Mouse (Mus musculus): ENCODE measurements around the gene 1700018F24Rik. TPM values are rescaled to one million over a fixed set of nuclear protein-coding genes. Genes with fewer than 3 reads are reported as not detected.
"Not testable (repeated sequence)": the region's sequence is repeated elsewhere in the genome, so short reads cannot be mapped to it uniquely, and the experiment has no call there.

1700018F24Rik gene
- not detected in 2 replicates for polyA plus RNA-seq (2015; fragmentation: Nextera tagmentation; extraction: Ambion mirVana)

GRCm38 (mm10) chr5:145042690-145043089, at the start of gene 1700018F24Rik:
TSS of gene 1700018F24Rik (plus strand) at chr5:145042990.
- not testable (repeated sequence) for H3K27ac ChIP-seq (replicated peaks); H3K4me1 ChIP-seq; H3K4me3 ChIP-seq; H3K9ac ChIP-seq (replicated peaks); H3K36me3 ChIP-seq; ATAC-seq (replicated peaks); H3K27me3 ChIP-seq; H3K9me3 ChIP-seq; H3K4me2 ChIP-seq (replicated peaks)
- WGBS = 68% methylated on average over 3 of the region's 3 CpGs

GRCm38 (mm10) chr5:144998491-144998890, 44.3 kb upstream of the 1700018F24Rik start:
- no peak for ATAC-seq (replicated peaks)
- no peaks in the 10 kb centered on the region for H3K9me3 ChIP-seq
- no peak overlapping the region for H3K27ac ChIP-seq (replicated peaks)
- H3K4me2 ChIP-seq (replicated peaks) = no peak overlapping the region
- H3K36me3 ChIP-seq = no peaks in the 10 kb centered on the region
- no peaks in the 10 kb centered on the region for H3K4me1 ChIP-seq
- no peak overlapping the region for H3K9ac ChIP-seq (replicated peaks)
- H3K27me3 ChIP-seq = no peaks in the 10 kb centered on the region
- 24% methylated on average over 2 of the region's 2 CpGs for WGBS
- H3K4me3 ChIP-seq = no peak overlapping the region

DNA sequence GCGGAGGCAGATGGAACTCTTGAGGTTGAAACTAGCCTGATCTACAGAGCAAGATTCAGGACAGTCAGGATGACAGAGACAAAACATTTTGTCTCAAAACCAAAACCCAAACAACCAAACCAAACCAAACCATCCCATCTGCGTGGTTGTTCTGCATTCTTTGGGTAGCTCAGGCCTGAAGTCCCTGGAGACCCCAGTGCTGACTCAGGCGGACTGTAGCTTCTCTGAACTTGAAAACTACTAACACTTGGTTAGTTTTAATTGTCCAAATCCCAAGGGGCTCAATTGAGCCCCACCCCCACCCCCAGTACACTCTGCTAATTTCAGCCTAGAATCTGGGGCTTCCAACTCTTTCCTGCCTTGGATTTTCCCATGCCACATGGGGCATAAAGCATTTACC, 39.4 kb upstream of the 1700018F24Rik start:
- Histone ChIP-seq H3K4me1 (no peaks in the 10 kb centered on the region), H3K36me3 (no peaks in the 10 kb centered on the region), H3K9ac (replicated peaks) (no peak overlapping the region), H3K4me2 (replicated peaks) (no peak overlapping the region), H3K4me3 (no peak overlapping the region), H3K27ac (replicated peaks) (no peak overlapping the region), H3K9me3 (no peaks in the 10 kb centered on the region), H3K27me3 (no peaks in the 10 kb centered on the region)
- ATAC-seq (replicated peaks) = no peak
- WGBS = 82% methylated on average over 3 of the region's 3 CpGs

- Histone ChIP-seq H3K4me3 (no peak overlapping the region), H3K9me3 (no peaks in the 10 kb centered on the region), H3K9ac (replicated peaks) (no peak overlapping the region), H3K4me1 (no peaks in the 10 kb centered on the region), H3K4me2 (replicated peaks) (no peak overlapping the region), H3K36me3 (no peaks in the 10 kb centered on the region), H3K27me3 (no peaks in the 10 kb centered on the region), H3K27ac (replicated peaks) (no peak overlapping the region)
- ATAC-seq (replicated peaks) = no peak
- 91% methylated on average over 9 of the region's 9 CpGs for WGBS
These were observed 38.3 kb upstream of the 1700018F24Rik start for GRCm38 (mm10) chr5:145004495-145004894.

DNA sequence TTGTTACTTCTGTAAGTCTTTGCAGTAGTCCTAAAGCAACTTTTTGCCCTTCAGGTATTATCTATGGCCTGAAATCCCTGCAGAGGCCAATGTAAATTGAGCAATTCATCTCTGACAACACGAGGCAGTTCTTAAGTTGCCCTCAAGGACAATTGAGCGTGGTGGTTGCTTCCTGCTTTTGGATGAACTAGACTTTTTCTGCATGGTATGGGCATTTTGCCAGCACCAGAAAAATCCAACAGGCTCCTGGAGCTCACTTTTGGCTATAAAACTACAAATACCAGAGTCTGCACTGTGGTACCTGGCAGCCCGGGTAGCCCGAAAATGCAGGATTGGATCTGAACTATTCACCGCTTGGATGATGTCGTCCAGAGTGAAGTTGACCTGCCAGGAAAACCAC, 37.2 kb upstream of the 1700018F24Rik start:
- Histone ChIP-seq H3K27ac (replicated peaks) (no peak overlapping the region), H3K4me1 (no peaks in the 10 kb centered on the region), H3K9ac (replicated peaks) (no peak overlapping the region), H3K27me3 (no peaks in the 10 kb centered on the region), H3K4me2 (replicated peaks) (no peak overlapping the region), H3K4me3 (no peak overlapping the region), H3K9me3 (no peaks in the 10 kb centered on the region), H3K36me3 (no peaks in the 10 kb centered on the region)
- ATAC-seq (replicated peaks) = no peak
- WGBS = 84% methylated on average over 6 of the region's 6 CpGs

GRCm38 (mm10) chr5:145008878-145009659, 33.7 kb upstream of the 1700018F24Rik start:
- WGBS = 93% methylated on average over 15 of the region's 15 CpGs
- no peak for ATAC-seq (replicated peaks)
- no peaks in the 10 kb centered on the region for H3K9me3 ChIP-seq
- H3K4me1 ChIP-seq = no peaks in the 10 kb centered on the region
- no peaks in the 10 kb centered on the region for H3K27me3 ChIP-seq
- H3K27ac ChIP-seq (replicated peaks) = no peak overlapping the region
- H3K36me3 ChIP-seq = no peaks in the 10 kb centered on the region
- H3K9ac ChIP-seq (replicated peaks) = no peak overlapping the region
- no peak overlapping the region for H3K4me2 ChIP-seq (replicated peaks)
- no peak overlapping the region for H3K4me3 ChIP-seq

DNA sequence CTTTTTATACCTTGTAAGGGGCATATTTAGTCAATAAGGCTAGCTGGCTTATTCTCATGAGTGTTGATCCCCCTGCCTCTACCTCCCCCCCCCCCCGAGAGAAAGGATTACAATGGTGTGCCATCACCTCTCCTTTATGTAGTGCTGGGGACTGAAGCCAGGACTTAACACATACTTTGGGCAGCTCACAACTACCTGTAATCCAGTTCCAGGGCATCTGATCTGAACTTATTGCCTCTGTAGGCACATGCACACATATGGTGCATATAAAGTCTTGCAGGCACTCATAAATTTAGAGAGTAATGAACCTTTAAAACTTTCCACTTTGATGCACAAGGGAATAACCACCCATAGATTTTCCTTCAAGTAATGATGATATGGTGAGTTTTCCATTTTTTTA, 28.5 kb upstream of the 1700018F24Rik start:
- ATAC-seq (replicated peaks) = no peak
- no peak overlapping the region for H3K27ac ChIP-seq (replicated peaks)
- H3K9me3 ChIP-seq = no peaks in the 10 kb centered on the region
- no peak overlapping the region for H3K9ac ChIP-seq (replicated peaks)
- H3K4me2 ChIP-seq (replicated peaks) = no peak overlapping the region
- WGBS = 79% methylated on average over 1 of the region's 1 CpGs
- no peaks in the 10 kb centered on the region for H3K4me1 ChIP-seq
- no peaks in the 10 kb centered on the region for H3K27me3 ChIP-seq
- H3K4me3 ChIP-seq = no peak overlapping the region
- no peaks in the 10 kb centered on the region for H3K36me3 ChIP-seq

- not testable (repeated sequence) for H3K27ac ChIP-seq (replicated peaks); H3K4me1 ChIP-seq; H3K4me3 ChIP-seq; ATAC-seq (replicated peaks); H3K27me3 ChIP-seq; H3K9me3 ChIP-seq; H3K4me2 ChIP-seq (replicated peaks); H3K36me3 ChIP-seq; H3K9ac ChIP-seq (replicated peaks)
- 16% methylated on average over 2 of the region's 2 CpGs for WGBS
These were observed 26.0 kb upstream of the 1700018F24Rik start for GRCm38 (mm10) chr5:145016761-145017160.

DNA sequence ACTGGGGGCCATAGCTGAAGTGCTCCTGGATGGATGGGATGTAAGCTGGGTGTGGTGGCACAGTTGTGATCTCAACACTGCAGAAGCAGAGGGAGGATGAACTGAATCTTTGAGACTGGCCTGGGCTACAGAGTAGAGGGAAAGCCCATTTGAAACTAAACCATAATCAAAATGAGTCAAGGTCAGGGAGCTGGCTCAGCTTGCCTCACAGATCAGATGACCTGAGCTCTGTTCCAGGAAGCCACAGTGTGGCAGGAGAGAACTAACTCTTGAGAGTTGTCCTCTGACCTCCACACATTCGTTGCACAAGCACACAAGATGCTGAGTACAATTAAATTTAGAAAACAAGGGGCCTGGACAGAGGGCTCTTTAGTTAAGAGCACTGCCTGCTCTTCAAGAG, 22.5 kb upstream of the 1700018F24Rik start:
- H3K4me1 ChIP-seq; H3K27ac ChIP-seq (replicated peaks); H3K4me3 ChIP-seq; H3K9me3 ChIP-seq; H3K36me3 ChIP-seq; H3K9ac ChIP-seq (replicated peaks); H3K27me3 ChIP-seq; ATAC-seq (replicated peaks); H3K4me2 ChIP-seq (replicated peaks): not testable (repeated sequence)
- 30% methylated on average over 1 of the region's 1 CpGs for WGBS

DNA sequence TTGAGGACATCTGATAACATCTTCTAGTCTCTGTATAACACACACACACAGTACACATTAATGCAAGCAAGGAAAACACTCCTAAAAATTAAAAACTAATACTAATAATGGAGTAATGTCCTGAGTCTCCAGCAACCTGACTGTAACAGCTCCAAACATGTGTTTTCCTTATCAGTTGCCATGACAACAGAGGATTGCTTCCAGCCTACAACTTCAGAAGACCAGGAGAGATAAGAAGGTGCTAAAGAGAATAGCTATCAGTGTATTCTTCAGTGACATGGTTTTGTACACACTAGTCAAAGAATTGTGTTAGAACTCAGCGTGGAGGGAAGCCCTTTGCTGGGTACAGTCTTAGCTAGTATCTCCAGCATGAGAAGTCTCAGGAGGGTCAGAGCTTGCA, 22.1 kb upstream of the 1700018F24Rik start:
- not testable (repeated sequence) for H3K4me1 ChIP-seq; H3K4me2 ChIP-seq (replicated peaks); H3K36me3 ChIP-seq; H3K27me3 ChIP-seq; ATAC-seq (replicated peaks); H3K27ac ChIP-seq (replicated peaks); H3K4me3 ChIP-seq; H3K9ac ChIP-seq (replicated peaks); H3K9me3 ChIP-seq
- 73% methylated on average over 1 of the region's 1 CpGs for WGBS

GRCm38 (mm10) chr5:145030476-145030875, 12.3 kb upstream of the 1700018F24Rik start:
- H3K4me3 ChIP-seq; H3K4me1 ChIP-seq; ATAC-seq (replicated peaks); H3K4me2 ChIP-seq (replicated peaks); H3K27ac ChIP-seq (replicated peaks); H3K27me3 ChIP-seq; H3K36me3 ChIP-seq; H3K9me3 ChIP-seq; H3K9ac ChIP-seq (replicated peaks): not testable (repeated sequence)
- 80% methylated on average over 1 of the region's 1 CpGs for WGBS

DNA sequence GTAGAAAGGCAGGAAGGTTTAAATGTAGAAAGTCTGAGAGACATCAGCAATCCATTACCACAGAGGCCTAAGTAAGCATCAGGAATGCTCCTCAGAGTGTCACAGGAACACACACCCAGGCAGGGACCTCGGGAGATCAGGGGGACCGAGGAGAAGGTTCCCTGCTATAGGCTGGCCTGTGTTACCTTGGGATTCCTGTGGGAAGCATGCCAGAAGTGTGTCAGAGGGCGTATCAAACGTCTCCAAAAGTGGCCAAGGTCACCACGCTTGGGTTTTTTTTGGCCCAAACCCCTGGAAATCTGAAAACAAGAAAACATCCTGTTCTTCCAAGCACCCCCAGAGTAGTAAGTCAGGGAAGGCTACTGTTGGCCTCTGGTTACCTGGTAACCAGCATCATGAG, 10.4 kb upstream of the 1700018F24Rik start, which contains the start of gene Gm4871:
TSS of gene Gm4871 (minus strand) at position 364 of the 400 bp plus-strand sequence.
- H3K9ac ChIP-seq (replicated peaks) = not testable (repeated sequence)

DNA sequence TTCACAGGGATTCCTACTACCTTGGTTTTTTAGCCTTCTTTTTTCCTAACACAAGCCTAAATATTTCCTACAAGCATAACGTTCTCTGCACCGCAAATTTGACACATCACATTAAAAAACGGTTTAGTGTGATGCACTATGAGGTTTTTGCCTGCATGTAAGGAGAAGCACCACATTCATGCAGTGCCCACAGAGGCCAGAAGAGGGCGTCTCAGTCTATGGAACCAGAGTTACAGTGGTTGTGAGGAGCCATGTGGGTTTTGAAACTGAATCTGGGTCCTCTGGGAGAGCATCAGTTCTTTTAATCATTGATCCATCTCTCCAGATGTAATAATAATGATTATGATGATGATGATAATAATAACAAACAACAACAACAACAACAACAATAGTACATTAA, 1.2 kb upstream of the 1700018F24Rik start:
- WGBS = 45% methylated on average over 4 of the region's 4 CpGs
- Histone ChIP-seq H3K27ac (replicated peaks) (no peak overlapping the region), H3K4me3 (no peak overlapping the region), H3K9me3 (no peaks in the 10 kb centered on the region), H3K4me2 (replicated peaks) (no peak overlapping the region), H3K4me1 (no peaks in the 10 kb centered on the region), H3K9ac (replicated peaks) (no peak overlapping the region), H3K36me3 (no peaks in the 10 kb centered on the region), H3K27me3 (no peaks in the 10 kb centered on the region)
- no peak for ATAC-seq (replicated peaks)

More for the DNA sequence above, 10.4 kb upstream of the 1700018F24Rik start, which contains the start of gene Gm4871:
- H3K36me3 ChIP-seq; H3K27me3 ChIP-seq; H3K4me3 ChIP-seq; H3K27ac ChIP-seq (replicated peaks); ATAC-seq (replicated peaks); H3K4me1 ChIP-seq; H3K9me3 ChIP-seq; H3K4me2 ChIP-seq (replicated peaks): not testable (repeated sequence)
- WGBS = 77% methylated on average over 5 of the region's 5 CpGs
